In the genomic region with DNA sequence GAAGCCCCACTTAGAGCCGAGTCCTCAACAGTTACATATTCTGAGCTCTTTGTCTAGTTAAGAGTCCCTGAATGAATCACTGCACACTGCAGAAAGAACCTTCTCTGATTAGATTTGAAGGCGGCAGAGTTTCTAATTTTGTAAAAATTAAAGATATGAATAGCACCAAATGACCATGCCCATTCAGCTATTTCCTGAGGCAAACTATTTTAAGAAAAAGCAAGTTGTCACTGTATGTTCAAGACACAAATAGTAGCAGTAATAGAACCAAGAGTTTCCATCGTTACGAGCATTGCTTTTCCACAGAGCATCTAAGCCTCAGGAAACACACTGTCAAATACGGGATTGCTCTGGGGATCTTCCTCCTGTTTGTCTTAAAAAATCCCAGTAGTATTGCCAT, we compare ENCODE assay signal across 20 mouse cellular contexts.
"Had no signal": no experiment of that assay in that cellular context is flagged by ENCODE, and none has a peak within 500 bp of the region (broad histone marks: within the 10 kb centered on the region; RNA-seq: fewer than 3 reads in every experiment).

No protein-coding gene starts in this region.

- DNase-seq: liver, postnatal 0 days; lung, adult 2 months; lung, postnatal 14 days; retina, postnatal 1 day; right cerebral cortex, adult 18-20 months; right cerebral cortex, postnatal 25 days; right cerebral cortex, postnatal 4 days; spleen, adult 18-20 months; thymus, adult 18-20 months; thymus, postnatal 14 days; thymus, postnatal 36 days had no signal

- H3K9me3 ChIP-seq: liver, embryonic 15.5 days; lung, embryonic 15.5 days; megakaryocyte, embryonic 14.5 days; midbrain, embryonic 13.5 days; midbrain, embryonic 15.5 days; neural tube, embryonic 12.5 days had no signal

- H3K27me3 ChIP-seq: liver, embryonic 15.5 days; lung, embryonic 15.5 days; megakaryocyte, embryonic 14.5 days; midbrain, embryonic 13.5 days; midbrain, embryonic 15.5 days; neural tube, embryonic 12.5 days had no signal

- H3K4me1 ChIP-seq: lung, embryonic 15.5 days; midbrain, embryonic 13.5 days; midbrain, embryonic 15.5 days; neural tube, embryonic 12.5 days had no signal

- ATAC-seq: liver, postnatal 0 days; lung, postnatal 0 days; midbrain, embryonic 13.5 days; midbrain, embryonic 15.5 days had no signal

- H3K4me2 ChIP-seq: liver, embryonic 15.5 days; lung, embryonic 15.5 days; midbrain, embryonic 11.5 days; midbrain, embryonic 13.5 days; midbrain, embryonic 15.5 days; neural tube, embryonic 12.5 days had no signal

- H3K4me3 ChIP-seq: liver, embryonic 15.5 days; lung, embryonic 15.5 days; megakaryocyte, embryonic 14.5 days; midbrain, embryonic 13.5 days; midbrain, embryonic 15.5 days; neural tube, embryonic 12.5 days had no signal

- H3K27ac ChIP-seq: liver, embryonic 15.5 days; lung, embryonic 15.5 days; macrophage; midbrain, embryonic 13.5 days; midbrain, embryonic 15.5 days; neural tube, embryonic 12.5 days had no signal

- H3K9ac ChIP-seq: liver, embryonic 15.5 days; liver, postnatal 0 days; lung, embryonic 15.5 days; midbrain, embryonic 13.5 days; midbrain, embryonic 15.5 days; neural tube, embryonic 12.5 days had no signal
